Mouse (Mus musculus) heart, postnatal 0 days (tissue): ENCODE measurements around the gene Pds5a.

Source experiments
- CTCF ChIP-seq: IDR thresholded peaks from 2 replicates; pipeline ENCODE4 v1.5.1; 2016; ENCODE audit warnings: antibody characterized with exemption, control low read depth, low read depth
- EP300 ChIP-seq: IDR thresholded peaks from 2 replicates; pipeline ENCODE4 v1.6.1; 2016; ENCODE audit warnings: antibody characterized with exemption, low read depth

DNA sequence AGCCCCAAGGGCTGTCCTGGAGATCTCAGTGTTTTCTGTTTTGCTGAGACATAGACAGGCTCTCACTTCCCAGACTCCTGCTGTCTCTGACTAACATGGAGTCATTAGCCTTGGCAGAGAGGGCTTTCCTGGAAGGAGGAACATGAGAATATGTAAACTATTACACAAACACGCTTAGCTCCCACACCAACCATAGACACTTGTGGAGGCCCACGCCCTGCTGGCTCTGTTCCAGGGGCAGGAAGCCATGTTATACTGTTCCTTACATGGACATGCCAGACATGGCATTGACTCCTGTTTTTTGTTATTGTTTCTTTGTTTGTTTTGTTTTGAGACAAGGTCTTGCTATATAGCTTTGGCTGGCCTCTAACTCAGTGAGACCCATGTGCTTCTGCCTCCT is 37.5 kb upstream of the Pds5a start:
- TF ChIP-seq CTCF = no peak
- no peak for TF ChIP-seq EP300
